Mouse (Mus musculus) cerebellum, adult 18-20 months (tissue): Measurements from ENCODE around the gene Slc16a8.

Experiments
- DNase-seq, 2 experiments: peaks; one replicate each; pipeline ENCODE4 v3.0.0; 2021

Gene Slc16a8

DNA sequence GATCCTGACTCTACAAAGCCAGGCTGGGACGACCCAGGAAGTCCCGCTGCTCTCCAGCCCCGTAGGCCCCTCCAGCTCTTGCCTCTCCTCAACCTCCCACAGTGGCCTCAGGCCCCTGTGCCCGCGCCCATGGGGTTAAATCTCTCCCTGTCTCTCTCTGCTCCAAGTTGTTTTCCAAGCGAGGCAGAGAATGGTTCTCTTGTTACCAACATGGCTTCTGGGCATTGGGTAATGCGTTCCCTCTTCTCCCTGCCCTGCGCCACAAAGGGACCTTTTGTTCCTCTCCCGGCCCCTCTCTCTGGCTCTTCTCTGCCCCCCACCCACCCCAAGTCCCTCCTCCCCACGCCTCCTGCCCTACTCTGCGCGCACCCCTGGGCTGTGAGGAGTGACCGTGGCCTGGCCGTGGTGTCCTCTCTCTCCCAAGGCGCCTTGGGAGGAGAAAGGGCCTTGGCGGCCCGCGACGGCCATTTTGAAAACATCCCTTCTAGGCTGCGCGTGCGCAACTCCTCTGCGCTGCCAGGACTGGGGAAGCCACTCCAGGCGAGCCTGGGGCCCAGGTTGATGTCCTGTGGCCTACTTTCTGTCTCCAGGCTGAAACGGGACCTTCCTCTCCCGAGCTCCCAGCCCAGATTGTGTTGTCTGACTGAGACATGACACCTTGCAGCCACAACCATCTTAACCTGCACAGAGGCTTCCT, 41.7 kb downstream of the Slc16a8 start:
- peak in 1 of 2 experiments; percentile 8 for DNase-seq

DNA sequence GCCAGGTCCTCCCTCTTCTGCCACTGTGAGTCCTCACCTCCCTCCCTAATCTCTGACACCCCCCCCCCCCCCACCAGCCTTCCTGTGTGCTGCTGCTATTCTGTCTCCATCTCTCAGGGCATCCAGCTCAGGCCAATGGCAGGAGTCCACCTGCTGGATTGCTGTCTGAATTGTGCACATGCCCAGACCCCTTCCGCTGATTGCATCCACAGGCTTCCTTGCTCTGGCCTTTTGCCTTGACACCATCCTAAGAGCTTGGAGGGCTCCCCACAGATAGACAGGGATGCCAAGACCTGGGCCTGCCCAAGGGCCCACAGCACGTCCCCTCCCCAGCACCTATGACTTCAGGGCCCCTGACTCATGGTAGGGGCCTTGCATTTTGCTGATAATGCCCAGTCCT, 44.2 kb downstream of the Slc16a8 start:
- no peak for DNase-seq

DNA sequence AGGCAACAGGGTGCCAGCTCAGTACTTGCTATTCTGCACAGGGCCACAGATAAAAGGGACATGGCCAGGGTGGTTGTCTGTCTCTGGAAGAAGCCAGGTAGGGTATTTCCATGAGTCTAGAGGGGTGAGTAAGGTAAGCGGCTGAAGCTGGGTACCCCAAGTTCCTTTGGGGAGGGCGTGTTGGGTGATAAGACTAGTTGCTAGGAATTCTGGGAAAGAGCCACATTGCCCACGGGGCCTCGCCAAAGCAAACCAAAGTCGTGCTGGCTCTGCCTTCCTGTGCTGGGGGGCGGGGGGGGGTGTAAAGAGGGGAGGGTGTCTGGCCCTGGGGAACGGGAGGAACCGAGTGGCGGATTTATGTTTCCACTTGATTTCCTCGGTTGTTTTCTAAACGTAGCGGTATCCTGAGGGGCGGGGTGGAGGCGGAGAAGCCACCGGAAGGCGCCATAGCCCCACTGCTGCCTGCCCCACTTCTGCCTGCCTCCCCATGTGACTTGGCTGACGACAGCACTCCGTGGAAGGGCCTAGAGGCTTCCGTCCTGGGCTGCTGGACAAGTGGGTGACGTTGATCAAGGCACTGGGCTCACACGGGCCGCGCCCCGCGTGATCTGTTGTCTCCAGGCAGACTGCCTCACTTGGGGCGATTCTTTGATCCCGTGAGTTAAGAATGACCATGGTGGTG, 45.7 kb downstream of the Slc16a8 start:
- peak in 1 of 2 experiments; percentile 19 for DNase-seq

DNA sequence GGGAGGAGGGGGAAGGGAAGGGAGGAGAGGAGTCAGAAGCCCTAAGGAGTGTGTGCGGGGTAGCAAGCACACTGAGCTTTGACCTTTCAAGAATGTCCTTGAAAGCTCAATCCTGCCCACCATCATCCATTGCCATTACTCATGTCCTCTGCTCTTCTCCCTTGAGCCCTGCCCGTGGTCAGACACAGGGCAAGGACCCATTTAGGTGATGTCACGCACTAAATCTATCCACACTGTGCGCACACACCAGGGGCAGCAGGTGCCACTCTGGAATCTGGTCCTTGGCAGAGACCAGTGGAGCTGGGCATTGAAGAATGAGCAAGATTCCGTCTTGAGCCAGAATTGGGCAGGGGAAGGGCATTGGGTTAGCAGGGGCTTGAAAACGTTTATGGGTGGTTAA, 46.4 kb downstream of the Slc16a8 start:
- DNase-seq, result no peak

DNA sequence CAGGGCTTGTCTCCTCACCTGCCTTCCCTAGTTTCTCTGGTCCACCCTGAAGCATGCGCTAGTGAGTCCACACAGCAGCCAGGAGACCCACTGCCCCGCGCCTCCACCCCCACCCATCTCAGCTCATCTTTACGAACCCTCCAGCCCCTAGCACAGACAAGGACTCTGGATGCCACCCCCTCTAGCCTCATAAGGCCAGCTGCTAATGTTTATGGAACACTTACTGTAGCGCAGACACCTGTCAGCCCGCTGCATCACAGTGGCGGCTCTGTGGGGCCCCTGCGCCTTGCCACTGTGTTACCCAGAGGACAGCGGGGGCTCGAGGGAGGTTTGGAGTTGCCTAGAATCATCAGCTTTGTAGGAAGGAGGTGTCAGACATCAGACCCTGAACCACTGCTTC, 52.0 kb downstream of the Slc16a8 start:
- DNase-seq, result no peak

DNA sequence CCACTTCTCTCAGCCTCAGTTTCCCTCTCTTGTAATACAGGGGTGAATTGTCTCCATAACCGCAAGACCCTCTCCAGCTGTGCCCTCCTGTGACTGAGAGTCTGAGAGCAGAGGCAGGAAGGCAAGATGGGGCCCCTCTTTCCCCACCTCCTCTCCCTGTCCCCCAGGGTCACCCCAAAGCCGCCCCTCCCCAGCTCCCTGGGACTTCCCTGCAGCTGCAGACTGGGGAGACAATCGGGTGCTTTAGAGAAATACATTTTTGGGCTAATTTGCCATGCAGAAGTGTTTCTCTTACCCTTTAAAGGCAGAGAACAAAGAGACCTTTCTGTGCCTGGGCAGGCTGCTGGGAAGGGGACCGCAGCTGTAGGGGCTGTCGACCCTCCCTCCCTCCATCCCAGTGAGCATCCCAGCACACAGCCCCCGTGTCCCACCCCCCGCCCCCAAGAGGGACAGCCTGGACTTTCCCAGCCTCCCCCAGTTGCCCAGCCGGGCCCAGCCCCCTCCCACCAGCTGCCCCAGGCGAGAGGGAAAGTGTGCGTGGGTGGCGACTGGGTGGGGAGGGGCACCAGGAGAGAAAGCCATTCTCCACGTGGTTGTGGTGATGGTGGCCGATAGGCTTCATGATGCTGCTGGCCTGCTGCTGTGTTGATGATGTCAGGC, 52.9 kb downstream of the Slc16a8 start:
- no peak for DNase-seq
